9 mouse cellular contexts compared by ENCODE assay signal in the genomic region with DNA sequence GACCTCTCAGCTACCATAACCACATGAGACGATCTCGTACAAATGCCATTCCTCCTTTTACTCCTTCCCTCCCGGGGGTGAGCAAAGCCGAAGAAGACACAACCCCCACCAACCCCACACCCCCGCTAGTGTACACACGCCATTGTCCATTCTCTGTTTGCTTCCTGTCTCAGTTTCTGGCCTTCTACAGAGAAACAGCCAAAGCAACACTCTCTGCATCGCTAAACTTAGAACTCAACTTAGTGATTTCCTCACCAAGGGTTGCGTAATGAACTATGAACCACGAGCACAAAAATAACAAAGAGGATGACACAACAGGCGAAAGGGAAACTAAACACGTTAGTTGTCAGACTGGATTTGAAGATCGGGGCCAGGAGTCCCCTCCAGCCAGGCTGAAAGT. TPM values are rescaled to one million over a fixed set of nuclear protein-coding genes. Genes with fewer than 3 reads are reported as not detected.
DNase-seq lines count a peak whose midpoint lies in the region; ATAC-seq and TF ChIP-seq lines count a peak whose summit lies in the region.
"Had no signal": no experiment of that assay in that cellular context is flagged by ENCODE, and none has a peak within 500 bp of the region (broad histone marks: within the 10 kb centered on the region; RNA-seq: fewer than 3 reads in every experiment).

No protein-coding gene starts in this region.

- H3K27me3 ChIP-seq in kidney, embryonic 14.5 days (ENCODE audit: control insufficient read depth, insufficient read depth, low read length) = no peaks in the 10 kb centered on the region
- H3K27me3 ChIP-seq in forebrain, embryonic 16.5 days (replicated peaks; ENCODE audit: control insufficient read depth, insufficient read depth, low read length) = no peaks in the 10 kb centered on the region

- no peak for TF ChIP-seq CTCF in bone marrow macrophage, adult 2 months (IDR thresholded peaks at IDR 0.05; ENCODE audit: low read depth, low read length)

- no peaks in the 10 kb centered on the region for H3K4me1 ChIP-seq in kidney, embryonic 14.5 days (ENCODE audit: control insufficient read depth, insufficient read depth, low read length)
- peaks cover 15% of the 10 kb centered on the region for H3K4me1 ChIP-seq in bone marrow macrophage, adult 2 months (ENCODE audit: control insufficient read depth, insufficient read depth, low read length)
- peaks cover 2% of the 10 kb centered on the region; the same call in 1 of the 2 replicates for H3K4me1 ChIP-seq in forebrain, embryonic 16.5 days (replicated peaks; ENCODE audit: control insufficient read depth, insufficient read depth, low read length)

- H3K27ac ChIP-seq in kidney, embryonic 14.5 days (ENCODE audit: low read depth, low read length) = no peak overlapping the region
- peak overlapping the region; percentile 55 for H3K27ac ChIP-seq in bone marrow macrophage, adult 2 months (ENCODE audit: insufficient read depth, low read depth, low read length)
- H3K27ac ChIP-seq in forebrain, embryonic 16.5 days (ENCODE audit: low read length) = no peak overlapping the region

- H3K4me3 ChIP-seq in kidney, embryonic 14.5 days (ENCODE audit: low read length) = no peak overlapping the region
- peak overlapping the region; percentile 49 for H3K4me3 ChIP-seq in bone marrow macrophage, adult 2 months (ENCODE audit: insufficient read depth, low read length)
- no peak overlapping the region for H3K4me3 ChIP-seq in forebrain, embryonic 16.5 days (replicated peaks; ENCODE audit: low read length)

- no peak overlapping the region for H3K9ac ChIP-seq in kidney, embryonic 14.5 days (ENCODE audit: low read depth, low read length)
- H3K9ac ChIP-seq in forebrain, embryonic 16.5 days (replicated peaks; ENCODE audit: low read depth, low read length) = no peak overlapping the region

- whole genome bisulfite sequencing in kidney, embryonic 14.5 days = 67% methylated on average over 12 of the region's 12 CpGs
- WGBS in forebrain, embryonic 16.5 days = 88% methylated on average over 12 of the region's 12 CpGs

- peak; percentile 16 to 43 for DNase-seq in kidney, adult 8-10 months
- no peak for DNase-seq in frontal cortex, adult 2 months (ENCODE audit: extremely low spot score in 1 of 2, low spot score in 1 of 2)
- DNase-seq in MN1 (ENCODE audit: low spot score) = no peak
- DNase-seq: kidney, adult 11 months had no signal

- TF ChIP-seq POLR2A in bone marrow macrophage, adult 2 months (IDR thresholded peaks at IDR 0.05; ENCODE audit: borderline replicate concordance, low read depth, low read length) = no peak

- ATAC-seq in kidney, embryonic 14.5 days (ENCODE audit: low FRiP score, low TSS enrichment) = no peak
- peak; percentile 93 to 94 for ATAC-seq in hematopoietic stem cell, adult 5-6 weeks (replicated peaks in 1 of 2; ENCODE audit: insufficient read depth in 1 of 2, low FRiP score in 2 of 2, low TSS enrichment in 1 of 2, low read depth in 1 of 2, poor library complexity in 2 of 2, severe bottlenecking in 2 of 2)
- peak; percentile 20; the same call in 1 of the 2 replicates for ATAC-seq in megakaryocyte-erythroid progenitor cell, adult 5-6 weeks (replicated peaks; ENCODE audit: low FRiP score, low TSS enrichment, poor library complexity, severe bottlenecking)
- ATAC-seq in forebrain, embryonic 16.5 days = no peak

- H3K4me2 ChIP-seq in kidney, embryonic 14.5 days (replicated peaks; ENCODE audit: low read depth, low read length) = no peak overlapping the region
- H3K4me2 ChIP-seq in forebrain, embryonic 16.5 days (ENCODE audit: low read length) = no peak overlapping the region

- no peaks in the 10 kb centered on the region for H3K9me3 ChIP-seq in kidney, embryonic 14.5 days (ENCODE audit: control insufficient read depth, low read length)
- no peaks in the 10 kb centered on the region for H3K9me3 ChIP-seq in forebrain, embryonic 16.5 days (ENCODE audit: control insufficient read depth, low read length)

- no peaks in the 10 kb centered on the region for H3K36me3 ChIP-seq in kidney, embryonic 14.5 days (ENCODE audit: control insufficient read depth, insufficient read depth, low read length)
- no peaks in the 10 kb centered on the region for H3K36me3 ChIP-seq in forebrain, embryonic 16.5 days (ENCODE audit: control insufficient read depth, insufficient read depth)

RNA-seq across cellular contexts. Expression of a gene that starts 14.8 kb away (rescaled TPM):
- not detected in 2 replicates for polyA plus RNA-seq in kidney, embryonic 14.5 days (2014; fragmentation: Nextera tagmentation; extraction: Ambion mirVana)
- polyA plus RNA-seq in bone marrow macrophage, adult 2 months (2012; ENCODE audit: insufficient read depth, insufficient read length, missing spikeins) = not detected in 2 replicates
- total RNA-seq in hematopoietic stem cell, adult 5-6 weeks (2017) = not detected in 2 replicates
- not detected in 2 replicates for total RNA-seq in megakaryocyte-erythroid progenitor cell, adult 5-6 weeks (2014; fragmentation: Nextera tagmentation)
- not detected in 2 replicates for total RNA-seq in megakaryocyte-erythroid progenitor cell, adult 5-6 weeks (2017)
- not detected in 2 replicates for polyA plus RNA-seq in forebrain, embryonic 16.5 days (2015; fragmentation: Nextera tagmentation; extraction: Ambion mirVana)
- polyA plus RNA-seq in frontal cortex, adult 2 months (2012; rRNA removed) = not detected in 2 replicates

RNA-seq across cellular contexts. Expression of a gene that starts 20.7 kb away (rescaled TPM):
- polyA plus RNA-seq in kidney, embryonic 14.5 days (2014; fragmentation: Nextera tagmentation; extraction: Ambion mirVana) = not detected in 2 replicates
- not detected in 2 replicates for polyA plus RNA-seq in bone marrow macrophage, adult 2 months (2012; ENCODE audit: insufficient read depth, insufficient read length, missing spikeins)
- total RNA-seq in hematopoietic stem cell, adult 5-6 weeks (2017) = not detected in 2 replicates
- not detected in 2 replicates for total RNA-seq in megakaryocyte-erythroid progenitor cell, adult 5-6 weeks (2014; fragmentation: Nextera tagmentation)
- total RNA-seq in megakaryocyte-erythroid progenitor cell, adult 5-6 weeks (2017) = not detected in 2 replicates
- not detected in 2 replicates for polyA plus RNA-seq in forebrain, embryonic 16.5 days (2015; fragmentation: Nextera tagmentation; extraction: Ambion mirVana)
- not detected in 2 replicates for polyA plus RNA-seq in frontal cortex, adult 2 months (2012; rRNA removed)

RNA-seq across cellular contexts. Expression of a gene that starts 34.3 kb away (rescaled TPM):
- polyA plus RNA-seq in kidney, embryonic 14.5 days (2014; fragmentation: Nextera tagmentation; extraction: Ambion mirVana) = not detected in 2 replicates
- not detected in 2 replicates for polyA plus RNA-seq in bone marrow macrophage, adult 2 months (2012; ENCODE audit: insufficient read depth, insufficient read length, missing spikeins)
- not detected in 2 replicates for total RNA-seq in hematopoietic stem cell, adult 5-6 weeks (2017)
- total RNA-seq in megakaryocyte-erythroid progenitor cell, adult 5-6 weeks (2014; fragmentation: Nextera tagmentation) = not detected in 2 replicates
- not detected in 2 replicates for total RNA-seq in megakaryocyte-erythroid progenitor cell, adult 5-6 weeks (2017)
- polyA plus RNA-seq in forebrain, embryonic 16.5 days (2015; fragmentation: Nextera tagmentation; extraction: Ambion mirVana) = not detected in 2 replicates
- polyA plus RNA-seq in frontal cortex, adult 2 months (2012; rRNA removed) = not detected in 2 replicates

RNA-seq across cellular contexts. Expression of a gene that starts 54.9 kb away (rescaled TPM):
- polyA plus RNA-seq in kidney, embryonic 14.5 days (2014; fragmentation: Nextera tagmentation; extraction: Ambion mirVana) = not detected in 2 replicates
- polyA plus RNA-seq in bone marrow macrophage, adult 2 months (2012; ENCODE audit: insufficient read depth, insufficient read length, missing spikeins) = not detected in 2 replicates
- not detected in 2 replicates for total RNA-seq in hematopoietic stem cell, adult 5-6 weeks (2017)
- not detected in 2 replicates for total RNA-seq in megakaryocyte-erythroid progenitor cell, adult 5-6 weeks (2014; fragmentation: Nextera tagmentation)
- total RNA-seq in megakaryocyte-erythroid progenitor cell, adult 5-6 weeks (2017) = not detected in 2 replicates
- polyA plus RNA-seq in forebrain, embryonic 16.5 days (2015; fragmentation: Nextera tagmentation; extraction: Ambion mirVana) = not detected in 2 replicates
- polyA plus RNA-seq in frontal cortex, adult 2 months (2012; rRNA removed) = not detected in 2 replicates

Comparison
In these comparisons a context has a peak if more than half of its experiments do, and no peak if none do; other contexts are left out.
1. DNase-seq: peak in kidney, adult 8-10 months (2 of 2); none in frontal cortex, adult 2 months (0 of 2) and MN1 (single experiment).
2. ATAC-seq: peak in hematopoietic stem cell, adult 5-6 weeks (2 of 2) and megakaryocyte-erythroid progenitor cell, adult 5-6 weeks (single experiment); none in kidney, embryonic 14.5 days (single experiment) and forebrain, embryonic 16.5 days (single experiment).